Comparison of ENCODE assay signal across 8 mouse cellular contexts in genomic region chr17:65916135-65916668, GRCm38 (mm10). TPM values are rescaled to one million over a fixed set of nuclear protein-coding genes. Genes with fewer than 3 reads are reported as not detected.
DNase-seq lines count a peak whose midpoint lies in the region; ATAC-seq and TF ChIP-seq lines count a peak whose summit lies in the region.

No protein-coding gene starts in this region.

- TF ChIP-seq POLR2A in embryonic fibroblast, embryonic 13.5 days (IDR thresholded peaks at IDR 0.05; ENCODE audit: low read depth, low read length): no peak
- no peak for TF ChIP-seq POLR2A in olfactory bulb, adult 2 months (IDR thresholded peaks at IDR 0.05; ENCODE audit: insufficient read depth, low read depth, low read length)

- H3K36me3 ChIP-seq in heart, embryonic 10.5 days: peaks cover 17% of the 10 kb centered on the region
- H3K36me3 ChIP-seq in limb, embryonic 13.5 days: peaks cover 12% of the 10 kb centered on the region

- no peaks in the 10 kb centered on the region for H3K4me1 ChIP-seq in embryonic fibroblast, embryonic 13.5 days (ENCODE audit: control insufficient read depth, insufficient read depth, low read length)
- peaks cover 9% of the 10 kb centered on the region; the same call in 1 of the 2 replicates for H3K4me1 ChIP-seq in heart, embryonic 10.5 days
- peaks cover 19% of the 10 kb centered on the region for H3K4me1 ChIP-seq in limb, embryonic 13.5 days
- peaks cover 15% of the 10 kb centered on the region for H3K4me1 ChIP-seq in olfactory bulb, adult 2 months (ENCODE audit: control insufficient read depth, insufficient read depth, low read length)

- no peaks in the 10 kb centered on the region for H3K9me3 ChIP-seq in heart, embryonic 10.5 days
- no peaks in the 10 kb centered on the region for H3K9me3 ChIP-seq in limb, embryonic 13.5 days

- peak overlapping the region; percentile 67 for H3K27ac ChIP-seq in embryonic fibroblast, embryonic 13.5 days (ENCODE audit: insufficient read depth, low read length)
- peak overlapping the region; percentile 70 for H3K27ac ChIP-seq in heart, embryonic 10.5 days
- H3K27ac ChIP-seq in limb, embryonic 13.5 days: peak overlapping the region; percentile 87
- peak overlapping the region; percentile 64; the same call in 1 of the 2 replicates for H3K27ac ChIP-seq in olfactory bulb, adult 2 months (ENCODE audit: insufficient read depth, low read depth, low read length)

- 58% methylated on average over 8 of the region's 8 CpGs for WGBS in heart, embryonic 10.5 days
- WGBS in limb, embryonic 13.5 days: 56% methylated on average over 8 of the region's 8 CpGs
- WGBS in olfactory bulb, adult 2 months: 12% methylated on average over 8 of the region's 8 CpGs

- TF ChIP-seq CTCF in embryonic fibroblast, embryonic 13.5 days (IDR thresholded peaks at IDR 0.05; ENCODE audit: borderline replicate concordance, insufficient read depth, low read length): no peak
- no peak for TF ChIP-seq CTCF in olfactory bulb, adult 2 months (IDR thresholded peaks at IDR 0.05; ENCODE audit: insufficient read depth, low read depth, low read length)

- H3K4me3 ChIP-seq in embryonic fibroblast, embryonic 13.5 days (ENCODE audit: insufficient read depth, low read length): no peak overlapping the region
- H3K4me3 ChIP-seq in heart, embryonic 10.5 days: no peak overlapping the region
- H3K4me3 ChIP-seq in limb, embryonic 13.5 days: no peak overlapping the region
- no peak overlapping the region for H3K4me3 ChIP-seq in olfactory bulb, adult 2 months (ENCODE audit: insufficient read depth, low read depth, low read length)

- peak; percentile 86 for ATAC-seq in limb, embryonic 13.5 days (ENCODE audit: low FRiP score, low read depth)

- no peak overlapping the region for H3K9ac ChIP-seq in limb, embryonic 13.5 days

- H3K4me2 ChIP-seq in limb, embryonic 13.5 days (replicated peaks): no peak overlapping the region

- DNase-seq in adrenal gland, postnatal 36 days: peak; percentile 71 to 72
- DNase-seq in heart, embryonic 10.5 days (ENCODE audit: low spot score): no peak
- peak; percentile 77 for DNase-seq in kidney, adult 9 months
- peak; percentile 69 to 89 for DNase-seq in urinary bladder, postnatal 36 days (ENCODE audit: low spot score in 2 of 2)
- no peak for DNase-seq in spleen, adult 12 weeks (ENCODE audit: low spot score)

- H3K27me3 ChIP-seq in heart, embryonic 10.5 days (ENCODE audit: insufficient read depth, poor library complexity, severe bottlenecking): no peaks in the 10 kb centered on the region
- H3K27me3 ChIP-seq in limb, embryonic 13.5 days: no peaks in the 10 kb centered on the region

RNA-seq across cellular contexts. Expression of gene Ralbp1, which starts 30.6 kb away (rescaled TPM):
- 10 to 100 TPM; 41.4 to 61.4 TPM for total RNA-seq in adrenal gland, postnatal 36 days (2021)
- 34.8 and 36.0 TPM in 2 replicates for polyA plus RNA-seq in embryonic fibroblast, embryonic 13.5 days (2011; ENCODE audit: insufficient read length, low read depth, missing spikeins)
- 46.1 and 52.1 TPM in 2 replicates for polyA plus RNA-seq in heart, embryonic 10.5 days (2016; fragmentation: Nextera tagmentation; extraction: Ambion mirVana)
- polyA plus RNA-seq in limb, embryonic 13.5 days (2015; fragmentation: Nextera tagmentation; extraction: Ambion mirVana): 81.3 and 87.3 TPM in 2 replicates
- not detected in 2 replicates for polyA plus RNA-seq in olfactory bulb, adult 2 months (2012; ENCODE audit: insufficient read depth, insufficient read length, low replicate concordance, missing spikeins)

RNA-seq across cellular contexts. Expression of gene Twsg1, which starts 34.8 kb away (rescaled TPM):
- total RNA-seq in adrenal gland, postnatal 36 days (2021): 100 to 1,000 TPM; 111 to 124 TPM
- 122 and 126 TPM in 2 replicates for polyA plus RNA-seq in embryonic fibroblast, embryonic 13.5 days (2011; ENCODE audit: insufficient read length, low read depth, missing spikeins)
- polyA plus RNA-seq in heart, embryonic 10.5 days (2016; fragmentation: Nextera tagmentation; extraction: Ambion mirVana): 74.4 and 79.4 TPM in 2 replicates
- polyA plus RNA-seq in limb, embryonic 13.5 days (2015; fragmentation: Nextera tagmentation; extraction: Ambion mirVana): 133 and 140 TPM in 2 replicates
- not detected in 2 replicates for polyA plus RNA-seq in olfactory bulb, adult 2 months (2012; ENCODE audit: insufficient read depth, insufficient read length, low replicate concordance, missing spikeins)

Comparison
In these comparisons a context has a peak if more than half of its experiments do, and no peak if none do; other contexts are left out.
1. DNase-seq: peak in adrenal gland, postnatal 36 days (2 of 2), kidney, adult 9 months (single experiment) and urinary bladder, postnatal 36 days (2 of 2); none in heart, embryonic 10.5 days (single experiment) and spleen, adult 12 weeks (single experiment).
2. RNA of gene Ralbp1, which starts 30.6 kb away (polyA plus RNA-seq): 81.3 to 87.3 TPM in limb, embryonic 13.5 days, 46.1 to 52.1 TPM in heart, embryonic 10.5 days and 34.8 to 36.0 TPM in embryonic fibroblast, embryonic 13.5 days; not detected in olfactory bulb, adult 2 months; every median in the first group is over 10 times any median in the second.
3. Peak in every context shown above with its lines, with median percentiles within 50 percentile points of each other: H3K27ac ChIP-seq.